Mouse (Mus musculus): ENCODE measurements around the gene Atp13a3. TPM values are rescaled to one million over a fixed set of nuclear protein-coding genes. Genes with fewer than 3 reads are reported as not detected.
A peak's percentile ranks its signal among the peaks of the same experiment; 100 is the strongest.

Gene Atp13a3
- polyA plus RNA-seq, 2 experiments, result 15.4 to 31.8 TPM

GRCm38 (mm10) chr16:30282844-30283495 is 122.8 kb downstream of the Atp13a3 start, which contains the start of gene Lrrc15:
Lrrc15 (minus strand) TSS chr16:30283256.
- 4% methylated on average over 31 of the region's 34 CpGs for WGBS
- Histone ChIP-seq H3K27ac (replicated peaks; ENCODE audit: low read depth, low read length) (no peak within 1 kb of the TSS), H3K9me3 (ENCODE audit: control insufficient read depth, low read length) (no peaks in the 10 kb centered on the region), H3K27me3 (ENCODE audit: control insufficient read depth, insufficient read depth, low read length) (peaks cover 7% of the 10 kb centered on the region; the same call in 1 of the 2 replicates), H3K4me3 (replicated peaks; ENCODE audit: low read length) (peak within 1 kb of the TSS; percentile 29), H3K4me1 (ENCODE audit: control insufficient read depth, insufficient read depth, low read length) (peaks cover 22% of the 10 kb centered on the region), H3K4me2 (replicated peaks; ENCODE audit: low read depth, low read length, severe bottlenecking) (peak within 1 kb of the TSS; percentile 49), H3K36me3 (ENCODE audit: control insufficient read depth, insufficient read depth, low read length) (no peaks in the 10 kb centered on the region), H3K9ac (ENCODE audit: low read depth, low read length, severe bottlenecking) (peak within 1 kb of the TSS; percentile 34)
- DNase-seq (ENCODE audit: low spot score) (no peak), ATAC-seq (ENCODE audit: low FRiP score, low read depth) (no peak)
- TF ChIP-seq POLR2A (IDR thresholded peaks at IDR 0.05; ENCODE audit: borderline replicate concordance, extremely low read depth, insufficient read depth, insufficient read length), result no peak

DNA sequence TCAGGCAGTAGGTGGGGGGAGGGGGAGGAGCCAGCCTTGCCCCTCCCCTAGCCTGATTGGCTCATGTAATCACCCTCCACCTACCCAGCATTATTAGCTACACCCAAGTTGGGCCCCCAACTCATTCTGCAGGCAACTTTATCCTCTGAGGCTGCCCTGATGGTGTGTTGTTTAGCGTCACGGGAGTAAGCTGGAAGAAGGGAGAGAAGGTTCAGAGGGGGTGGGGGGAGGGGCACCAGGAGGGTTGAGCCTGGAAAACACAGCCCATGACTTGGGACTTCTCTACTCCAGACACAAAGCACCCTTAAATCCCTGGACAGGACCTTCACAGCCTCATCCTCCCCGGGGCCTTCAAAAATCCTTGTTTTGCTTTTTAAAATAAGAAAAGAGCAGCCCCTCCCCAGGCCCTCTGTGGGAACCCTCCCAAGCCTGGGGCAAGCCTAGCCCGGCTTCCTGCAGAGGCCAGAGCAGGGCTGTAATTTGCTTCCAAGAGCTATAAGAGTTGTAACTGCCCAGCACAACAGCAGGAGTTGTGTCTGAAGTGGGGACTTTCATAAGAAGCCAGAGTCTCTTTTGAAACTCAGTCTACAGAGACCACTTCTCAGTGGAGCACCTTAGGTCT is 125.0 kb downstream of the Atp13a3 start:
- Histone ChIP-seq H3K4me1 (ENCODE audit: control insufficient read depth, insufficient read depth, low read length) (peaks cover 22% of the 10 kb centered on the region), H3K9ac (ENCODE audit: low read depth, low read length, severe bottlenecking) (no peak overlapping the region), H3K4me2 (replicated peaks; ENCODE audit: low read depth, low read length, severe bottlenecking) (no peak overlapping the region), H3K4me3 (replicated peaks; ENCODE audit: low read length) (no peak overlapping the region), H3K36me3 (ENCODE audit: control insufficient read depth, insufficient read depth, low read length) (no peaks in the 10 kb centered on the region), H3K27me3 (ENCODE audit: control insufficient read depth, insufficient read depth, low read length) (peaks cover 7% of the 10 kb centered on the region; the same call in 1 of the 2 replicates), H3K9me3 (ENCODE audit: control insufficient read depth, low read length) (no peaks in the 10 kb centered on the region), H3K27ac (replicated peaks; ENCODE audit: low read depth, low read length) (0 out of 2 replicates have a peak overlapping the region, but pooled peaks have one; percentile 5)
- DNase-seq (ENCODE audit: low spot score) (no peak), ATAC-seq (ENCODE audit: low FRiP score, low read depth) (no peak)
- WGBS, result 5% methylated on average over 4 of the region's 4 CpGs
- no peak for TF ChIP-seq POLR2A (IDR thresholded peaks at IDR 0.05; ENCODE audit: borderline replicate concordance, extremely low read depth, insufficient read depth, insufficient read length)

DNA sequence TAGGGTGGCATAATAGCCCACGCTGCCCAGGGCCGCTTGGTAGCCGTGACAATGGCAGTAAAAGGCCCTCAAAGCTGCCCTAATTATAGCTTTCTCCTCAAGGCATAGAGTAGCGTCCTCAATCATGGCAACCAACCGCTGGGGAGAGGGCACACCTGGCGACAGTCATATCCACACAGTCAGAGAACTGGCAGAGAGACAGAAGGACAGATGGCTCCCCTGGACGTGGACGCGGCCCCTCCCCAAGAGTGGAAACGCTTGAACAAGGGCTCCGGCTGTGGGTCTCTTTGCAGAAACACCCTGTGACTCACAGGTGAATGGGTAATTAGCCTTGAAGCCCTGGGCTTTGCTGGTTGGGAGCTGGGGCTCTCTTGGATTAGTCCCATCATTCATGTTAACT is 127.4 kb downstream of the Atp13a3 start:
- Histone ChIP-seq H3K27ac (replicated peaks; ENCODE audit: low read depth, low read length) (no peak overlapping the region), H3K4me1 (ENCODE audit: control insufficient read depth, insufficient read depth, low read length) (peaks cover 26% of the 10 kb centered on the region)

DNA sequence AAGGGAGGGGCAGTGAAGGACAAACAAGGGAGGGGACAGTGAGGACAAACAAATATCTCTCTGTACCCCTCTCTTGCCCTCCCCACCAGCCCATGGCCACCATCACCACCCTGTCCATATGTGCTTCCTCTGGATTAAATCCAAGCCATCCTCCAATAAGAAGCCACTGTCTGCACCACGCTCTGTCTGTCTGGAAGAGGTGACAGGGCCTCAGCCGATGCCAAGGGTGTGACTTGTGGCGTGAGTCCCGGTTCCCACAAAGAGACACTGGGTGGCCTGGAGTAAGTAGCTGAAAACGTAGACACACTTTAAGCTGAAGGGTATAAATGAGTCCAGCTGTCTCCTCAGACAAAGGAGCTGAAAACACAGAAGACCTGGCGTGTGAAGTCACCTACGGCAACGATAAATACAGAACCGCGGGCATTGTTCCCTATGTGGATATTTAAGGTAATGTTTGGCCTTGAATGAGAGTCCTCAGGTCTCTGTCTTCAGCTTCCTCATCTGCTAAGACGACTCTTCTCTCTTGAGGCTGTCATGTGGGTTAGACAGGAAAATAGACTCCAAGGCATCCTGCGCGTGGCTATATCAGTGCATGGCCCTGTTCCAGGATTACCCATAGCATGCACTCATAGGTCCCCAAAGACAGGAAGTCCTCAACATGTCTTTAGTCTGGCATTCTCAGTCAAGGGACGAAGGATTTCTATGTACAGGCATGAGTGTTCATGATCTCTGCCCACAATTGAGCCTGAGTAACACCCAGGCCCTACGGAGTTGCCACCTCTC is 130.0 kb downstream of the Atp13a3 start:
- no peak overlapping the region for H3K27ac ChIP-seq (replicated peaks; ENCODE audit: low read depth, low read length)
- peaks cover 26% of the 10 kb centered on the region for H3K4me1 ChIP-seq (ENCODE audit: control insufficient read depth, insufficient read depth, low read length)

More for the DNA sequence above, 127.4 kb downstream of the Atp13a3 start:
- H3K36me3 ChIP-seq (ENCODE audit: control insufficient read depth, insufficient read depth, low read length), result no peaks in the 10 kb centered on the region
- DNase-seq (ENCODE audit: low spot score) (no peak), ATAC-seq (ENCODE audit: low FRiP score, low read depth) (no peak)
- no peak for TF ChIP-seq POLR2A (IDR thresholded peaks at IDR 0.05; ENCODE audit: borderline replicate concordance, extremely low read depth, insufficient read depth, insufficient read length)
- WGBS, result 63% methylated on average over 11 of the region's 11 CpGs
- H3K27me3 ChIP-seq (ENCODE audit: control insufficient read depth, insufficient read depth, low read length), result peaks cover 6% of the 10 kb centered on the region; the same call in 1 of the 2 replicates
- no peak overlapping the region for H3K4me2 ChIP-seq (replicated peaks; ENCODE audit: low read depth, low read length, severe bottlenecking)
- H3K9me3 ChIP-seq (ENCODE audit: control insufficient read depth, low read length), result no peaks in the 10 kb centered on the region
- no peak overlapping the region for H3K4me3 ChIP-seq (replicated peaks; ENCODE audit: low read length)
- H3K9ac ChIP-seq (ENCODE audit: low read depth, low read length, severe bottlenecking), result no peak overlapping the region; the same call in 1 of the 2 replicates

GRCm38 (mm10) chr16:30273065-30273464 is 132.7 kb downstream of the Atp13a3 start:
- Histone ChIP-seq H3K27me3 (ENCODE audit: control insufficient read depth, insufficient read depth, low read length) (no peaks in the 10 kb centered on the region), H3K9ac (ENCODE audit: low read depth, low read length, severe bottlenecking) (no peak overlapping the region), H3K4me2 (replicated peaks; ENCODE audit: low read depth, low read length, severe bottlenecking) (no peak overlapping the region), H3K4me3 (replicated peaks; ENCODE audit: low read length) (no peak overlapping the region), H3K36me3 (ENCODE audit: control insufficient read depth, insufficient read depth, low read length) (no peaks in the 10 kb centered on the region), H3K9me3 (ENCODE audit: control insufficient read depth, low read length) (no peaks in the 10 kb centered on the region), H3K27ac (replicated peaks; ENCODE audit: low read depth, low read length) (no peak overlapping the region), H3K4me1 (ENCODE audit: control insufficient read depth, insufficient read depth, low read length) (peaks cover 24% of the 10 kb centered on the region; the same call in 1 of the 2 replicates)
- DNase-seq (ENCODE audit: low spot score), result no peak
- 92% methylated on average over 8 of the region's 8 CpGs for WGBS
- ATAC-seq (ENCODE audit: low FRiP score, low read depth), result no peak
- no peak for TF ChIP-seq POLR2A (IDR thresholded peaks at IDR 0.05; ENCODE audit: borderline replicate concordance, extremely low read depth, insufficient read depth, insufficient read length)

More for the DNA sequence above, 130.0 kb downstream of the Atp13a3 start:
- H3K9me3 ChIP-seq (ENCODE audit: control insufficient read depth, low read length), result no peaks in the 10 kb centered on the region
- H3K27me3 ChIP-seq (ENCODE audit: control insufficient read depth, insufficient read depth, low read length), result no peaks in the 10 kb centered on the region
- WGBS, result 84% methylated on average over 15 of the region's 15 CpGs
- DNase-seq (ENCODE audit: low spot score) (no peak), ATAC-seq (ENCODE audit: low FRiP score, low read depth) (no peak)
- no peak overlapping the region for H3K9ac ChIP-seq (ENCODE audit: low read depth, low read length, severe bottlenecking)
- H3K36me3 ChIP-seq (ENCODE audit: control insufficient read depth, insufficient read depth, low read length), result no peaks in the 10 kb centered on the region
- no peak overlapping the region for H3K4me3 ChIP-seq (replicated peaks; ENCODE audit: low read length)
- TF ChIP-seq POLR2A (IDR thresholded peaks at IDR 0.05; ENCODE audit: borderline replicate concordance, extremely low read depth, insufficient read depth, insufficient read length), result no peak
- H3K4me2 ChIP-seq (replicated peaks; ENCODE audit: low read depth, low read length, severe bottlenecking), result no peak overlapping the region

All from limb, embryonic 14.5 days (tissue).